Mouse (Mus musculus) lung, postnatal 14 days (tissue): ENCODE data around the gene Gm9195.

ENCODE experiments used
- DNase-seq: peaks from one replicate; pipeline ENCODE4 v3.0.0; 2021

The Gm9195 gene

DNA sequence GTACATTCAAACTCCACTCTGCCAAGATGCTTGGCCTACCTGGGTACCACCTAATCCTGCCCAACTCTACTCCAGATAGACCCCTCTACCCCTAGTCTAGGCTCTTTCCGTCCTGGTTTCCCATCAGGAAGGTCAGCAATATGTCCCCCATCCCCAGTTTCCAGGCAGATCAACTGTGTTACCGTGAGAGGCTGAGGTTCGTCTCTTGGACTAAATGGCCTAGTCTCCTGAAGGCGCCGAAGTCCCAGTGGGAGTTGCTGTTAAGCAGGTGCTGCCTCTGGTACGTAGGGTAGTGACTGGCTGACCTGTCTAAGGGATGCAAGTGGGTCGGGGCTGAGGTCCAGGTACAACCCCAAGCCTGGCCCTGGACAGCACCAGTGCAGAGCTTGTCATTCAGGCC lies 50.7 kb downstream of the Gm9195 start:
- DNase-seq, result no peak

DNA sequence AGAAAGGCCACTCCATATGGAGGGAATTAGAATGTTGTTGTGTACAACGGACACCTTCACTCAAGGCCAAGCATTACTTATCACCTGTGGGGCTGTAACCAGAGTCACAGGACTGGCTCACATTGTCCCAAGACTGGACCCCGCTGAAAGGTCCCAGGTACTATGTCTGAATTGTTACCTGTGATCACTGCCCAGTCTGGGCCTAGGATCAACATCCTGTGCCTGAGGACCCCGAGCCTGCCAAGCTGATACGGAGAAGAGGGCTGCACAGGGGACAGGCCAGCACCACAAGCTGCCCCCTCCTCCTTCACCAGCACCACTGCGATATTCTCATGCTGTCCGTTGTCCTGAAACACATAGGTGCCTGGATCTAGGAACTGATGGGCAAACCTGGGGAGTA lies 51.2 kb downstream of the Gm9195 start:
- DNase-seq, result no peak

DNA sequence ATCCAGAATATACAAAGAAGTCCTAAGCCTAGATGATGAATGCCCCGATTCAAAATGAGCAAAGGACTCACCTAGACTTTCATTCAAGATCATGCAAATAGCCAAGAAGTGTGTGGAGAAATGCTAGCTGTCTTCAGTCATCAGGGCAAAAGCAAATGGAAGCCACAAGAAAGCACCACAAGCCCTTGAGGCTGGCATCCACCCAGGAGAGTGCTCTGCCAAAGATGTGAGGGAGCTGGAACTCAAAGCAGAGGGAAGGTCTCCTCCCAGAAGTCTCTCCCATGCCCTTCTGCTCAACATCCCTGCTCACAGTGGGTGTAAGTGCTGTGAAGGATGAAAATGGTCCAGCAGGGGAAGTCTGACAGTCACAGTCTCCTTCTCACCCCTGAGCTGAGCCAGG lies 52.7 kb downstream of the Gm9195 start:
- DNase-seq, result no peak

DNA sequence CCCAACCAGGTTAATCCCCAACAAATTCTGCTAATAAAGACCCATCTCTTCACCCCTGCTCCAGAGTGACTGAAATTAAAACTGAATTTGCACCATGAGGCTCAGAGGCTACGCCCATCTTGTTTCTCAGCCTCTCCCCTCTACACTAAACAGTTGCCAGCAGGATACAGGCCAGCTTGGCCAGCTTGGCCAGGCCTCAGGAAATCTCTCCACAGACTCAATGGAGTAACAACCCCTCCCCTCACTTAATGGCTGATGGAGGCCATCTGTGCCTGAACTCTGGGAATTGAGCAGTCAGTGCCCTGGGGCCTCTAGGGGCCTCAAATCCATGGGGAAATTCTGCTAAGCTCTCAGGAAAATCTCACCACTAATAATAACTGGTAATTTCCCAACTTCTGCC lies 101.9 kb downstream of the Gm9195 start:
- DNase-seq, result peak; percentile 71

DNA sequence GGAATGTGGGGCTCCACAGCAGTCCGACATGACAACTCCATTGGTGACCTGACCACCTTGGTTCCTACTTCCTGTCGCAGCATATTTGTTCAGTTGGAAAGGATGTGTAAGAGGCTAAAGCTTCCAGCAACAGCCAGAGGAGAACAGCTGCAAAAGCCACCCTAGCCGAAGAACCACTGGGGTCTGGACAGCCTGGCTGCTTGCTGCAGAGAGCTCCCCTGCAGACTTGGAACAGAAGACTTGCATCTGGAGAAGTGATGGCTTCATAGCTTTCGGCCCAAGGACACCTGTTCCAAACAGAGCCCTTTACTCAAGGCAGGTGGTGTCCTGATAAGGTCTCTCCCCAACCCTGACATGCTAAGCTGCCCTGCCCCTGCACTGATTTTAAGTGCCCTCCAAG lies 102.3 kb downstream of the Gm9195 start:
- DNase-seq, result no peak

DNA sequence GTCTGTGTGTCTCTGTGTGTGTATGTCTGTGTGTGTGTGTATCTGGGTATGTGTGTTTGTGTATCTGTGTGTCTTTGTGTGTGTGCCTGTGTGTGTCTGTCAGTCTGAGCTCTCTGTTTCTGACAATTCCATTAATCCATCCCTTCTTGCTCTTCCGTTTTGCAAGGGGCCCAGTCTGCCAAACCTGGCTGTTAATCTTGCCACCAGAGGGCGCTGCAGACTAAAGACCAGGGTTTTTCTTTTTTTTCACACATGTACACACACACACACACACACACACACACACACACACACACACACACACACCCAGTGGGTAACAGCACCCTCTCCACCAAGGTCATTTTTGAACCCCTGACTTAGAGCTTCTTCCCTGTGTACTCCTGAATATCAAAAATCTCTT lies 114.4 kb downstream of the Gm9195 start:
- peak; percentile 65 for DNase-seq
